Mouse (Mus musculus): ENCODE measurements around the gene Hspa12a. TPM values are rescaled to one million over a fixed set of nuclear protein-coding genes. Genes with fewer than 3 reads are reported as not detected.

Gene Hspa12a
- polyA plus RNA-seq, 1 experiment, result 6.6 TPM

DNA sequence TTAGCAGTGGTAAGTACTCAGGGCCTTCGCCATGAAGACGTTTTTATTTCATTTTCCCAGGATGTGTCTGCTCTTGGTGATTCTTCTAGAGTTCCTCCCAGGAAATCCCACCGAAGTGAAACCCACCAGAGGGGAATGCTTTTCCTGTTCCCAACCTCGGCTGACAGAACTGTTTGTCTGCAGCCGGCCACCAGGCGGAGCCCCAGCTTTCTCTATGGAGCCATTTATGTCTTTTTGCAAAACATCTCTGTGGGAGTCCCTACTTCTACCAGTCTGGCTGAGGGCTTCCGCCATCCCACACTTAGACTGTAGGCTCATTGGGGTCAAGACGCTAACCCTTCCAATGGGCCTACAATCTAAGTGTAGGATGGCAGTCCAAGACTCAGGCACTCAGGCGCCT, 32.1 kb downstream of the Hspa12a start:
- Histone ChIP-seq H3K79me2 (ENCODE audit: control insufficient read depth, insufficient read depth) (no peaks in the 10 kb centered on the region), H3ac (ENCODE audit: control insufficient read depth, insufficient read length) (no peak overlapping the region), H3K36me3 (ENCODE audit: control insufficient read depth, insufficient read depth) (no peaks in the 10 kb centered on the region), H3K4me3 (peak overlapping the region; percentile 16), H3K4me2 (ENCODE audit: low read depth) (peak overlapping the region; percentile 91), H3K27me3 (ENCODE audit: control insufficient read depth, insufficient read depth, insufficient read length) (peaks cover 4% of the 10 kb centered on the region)
- TF ChIP-seq MAX (IDR thresholded peaks at IDR 0.05; ENCODE audit: low read depth) (no peak), TCF12 (IDR thresholded peaks at IDR 0.05; ENCODE audit: insufficient read depth, poor library complexity, severe bottlenecking) (no peak), MYOD1 (IDR thresholded peaks at IDR 0.05; ENCODE audit: control insufficient read depth in 1 of 3, insufficient read length in 2 of 3, low read depth in 2 of 3) (no peak), POLR2AphosphoS2 (IDR thresholded peaks at IDR 0.05; ENCODE audit: insufficient read length, low read depth) (no peak), MYOG (IDR thresholded peaks at IDR 0.05; ENCODE audit: control insufficient read depth in 1 of 3, insufficient read depth in 1 of 3, insufficient read length in 2 of 3, low read depth in 2 of 3) (no peak), POLR2A (IDR thresholded peaks at IDR 0.05; ENCODE audit: insufficient read length, low read depth) (no peak), SRF (IDR thresholded peaks at IDR 0.05; ENCODE audit: control insufficient read depth, insufficient read length, low read depth) (no peak), E2F4 (IDR thresholded peaks at IDR 0.05; ENCODE audit: insufficient read depth) (no peak), REST (IDR thresholded peaks at IDR 0.05; ENCODE audit: insufficient read depth, insufficient read length) (no peak), USF1 (IDR thresholded peaks at IDR 0.05; ENCODE audit: low read depth) (no peak), TCF3 (IDR thresholded peaks at IDR 0.05; ENCODE audit: insufficient read length, low read depth) (no peak), CEBPB (IDR thresholded peaks at IDR 0.05; ENCODE audit: insufficient read depth, poor library complexity, severe bottlenecking) (no peak)

DNA sequence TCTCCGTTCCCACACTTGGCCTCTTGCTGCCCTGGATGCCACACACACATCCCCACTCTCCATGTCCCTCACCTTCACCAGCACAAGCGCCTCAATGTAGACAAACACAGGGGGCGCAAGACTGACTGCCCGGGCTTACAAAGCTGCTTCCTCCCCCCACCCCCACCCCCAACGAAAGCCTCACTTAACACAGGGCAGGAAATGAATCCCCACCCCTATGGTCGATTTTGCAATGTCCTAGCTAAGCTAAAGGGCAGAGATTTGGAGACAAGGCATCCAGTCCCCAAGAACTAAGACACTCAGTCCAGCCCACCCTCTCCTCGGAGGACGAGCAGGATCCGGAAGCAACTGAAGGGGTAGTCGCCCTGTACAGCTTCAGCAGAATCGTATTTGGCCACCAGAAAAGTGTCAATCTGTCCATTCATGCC, 32.5 kb downstream of the Hspa12a start:
- no peaks in the 10 kb centered on the region for H3K36me3 ChIP-seq (ENCODE audit: control insufficient read depth, insufficient read depth)
- peak overlapping the region; percentile 16 for H3K4me3 ChIP-seq
- H3K79me2 ChIP-seq (ENCODE audit: control insufficient read depth, insufficient read depth), result no peaks in the 10 kb centered on the region
- TF ChIP-seq MYOG (IDR thresholded peaks at IDR 0.05; ENCODE audit: control insufficient read depth in 1 of 3, insufficient read depth in 1 of 3, insufficient read length in 2 of 3, low read depth in 2 of 3) (no peak), REST (IDR thresholded peaks at IDR 0.05; ENCODE audit: insufficient read depth, insufficient read length) (no peak), E2F4 (IDR thresholded peaks at IDR 0.05; ENCODE audit: insufficient read depth) (no peak), MAX (IDR thresholded peaks at IDR 0.05; ENCODE audit: low read depth) (no peak), USF1 (IDR thresholded peaks at IDR 0.05; ENCODE audit: low read depth) (no peak), POLR2A (IDR thresholded peaks at IDR 0.05; ENCODE audit: insufficient read length, low read depth) (no peak), POLR2AphosphoS2 (IDR thresholded peaks at IDR 0.05; ENCODE audit: insufficient read length, low read depth) (no peak), CEBPB (IDR thresholded peaks at IDR 0.05; ENCODE audit: insufficient read depth, poor library complexity, severe bottlenecking) (no peak), TCF3 (IDR thresholded peaks at IDR 0.05; ENCODE audit: insufficient read length, low read depth) (no peak), MYOD1 (IDR thresholded peaks at IDR 0.05; ENCODE audit: control insufficient read depth in 1 of 3, insufficient read length in 2 of 3, low read depth in 2 of 3) (no peak), TCF12 (IDR thresholded peaks at IDR 0.05; ENCODE audit: insufficient read depth, poor library complexity, severe bottlenecking) (no peak)
- H3K27me3 ChIP-seq (ENCODE audit: control insufficient read depth, insufficient read depth, insufficient read length), result peaks cover 4% of the 10 kb centered on the region
- H3ac ChIP-seq (ENCODE audit: control insufficient read depth, insufficient read length), result no peak overlapping the region
- H3K4me2 ChIP-seq (ENCODE audit: low read depth), result peak overlapping the region; percentile 91

DNA sequence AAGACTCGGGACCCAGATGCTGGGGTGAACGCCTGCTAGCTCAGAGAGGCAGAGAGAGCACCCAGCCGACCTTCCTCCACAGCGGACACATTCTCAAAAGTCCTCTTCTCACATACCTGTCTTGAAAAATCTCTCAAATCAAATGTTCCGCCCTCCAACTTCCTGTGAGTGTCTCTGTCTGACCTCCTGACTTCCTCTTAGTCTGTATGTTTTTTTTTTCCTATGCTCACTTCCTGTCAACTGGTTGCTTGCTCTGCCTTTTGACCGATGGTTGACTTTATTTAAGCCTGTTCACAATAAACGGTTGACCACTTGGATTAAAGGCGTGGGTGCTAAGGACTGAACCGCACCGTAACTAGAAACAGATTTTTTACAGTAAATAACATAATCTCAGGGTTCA, 35.4 kb downstream of the Hspa12a start:
- no peaks in the 10 kb centered on the region for H3K36me3 ChIP-seq (ENCODE audit: control insufficient read depth, insufficient read depth)
- TF ChIP-seq REST (IDR thresholded peaks at IDR 0.05; ENCODE audit: insufficient read depth, insufficient read length) (no peak), E2F4 (IDR thresholded peaks at IDR 0.05; ENCODE audit: insufficient read depth) (no peak), MAX (IDR thresholded peaks at IDR 0.05; ENCODE audit: low read depth) (no peak), MYOD1 (IDR thresholded peaks at IDR 0.05; ENCODE audit: control insufficient read depth in 1 of 3, insufficient read length in 2 of 3, low read depth in 2 of 3) (no peak), MYOG (IDR thresholded peaks at IDR 0.05; ENCODE audit: control insufficient read depth in 1 of 3, insufficient read depth in 1 of 3, insufficient read length in 2 of 3, low read depth in 2 of 3) (no peak), CEBPB (IDR thresholded peaks at IDR 0.05; ENCODE audit: insufficient read depth, poor library complexity, severe bottlenecking) (no peak), POLR2A (IDR thresholded peaks at IDR 0.05; ENCODE audit: insufficient read length, low read depth) (no peak), USF1 (IDR thresholded peaks at IDR 0.05; ENCODE audit: low read depth) (no peak), TCF12 (IDR thresholded peaks at IDR 0.05; ENCODE audit: insufficient read depth, poor library complexity, severe bottlenecking) (no peak), SRF (IDR thresholded peaks at IDR 0.05; ENCODE audit: control insufficient read depth, insufficient read length, low read depth) (no peak), POLR2AphosphoS2 (IDR thresholded peaks at IDR 0.05; ENCODE audit: insufficient read length, low read depth) (no peak), TCF3 (IDR thresholded peaks at IDR 0.05; ENCODE audit: insufficient read length, low read depth) (no peak)
- no peaks in the 10 kb centered on the region for H3K27me3 ChIP-seq (ENCODE audit: control insufficient read depth, insufficient read depth, insufficient read length)
- H3ac ChIP-seq (ENCODE audit: control insufficient read depth, insufficient read length), result no peak overlapping the region
- H3K4me3 ChIP-seq, result no peak overlapping the region
- H3K4me2 ChIP-seq (ENCODE audit: low read depth), result no peak overlapping the region
- no peaks in the 10 kb centered on the region for H3K79me2 ChIP-seq (ENCODE audit: control insufficient read depth, insufficient read depth)

DNA sequence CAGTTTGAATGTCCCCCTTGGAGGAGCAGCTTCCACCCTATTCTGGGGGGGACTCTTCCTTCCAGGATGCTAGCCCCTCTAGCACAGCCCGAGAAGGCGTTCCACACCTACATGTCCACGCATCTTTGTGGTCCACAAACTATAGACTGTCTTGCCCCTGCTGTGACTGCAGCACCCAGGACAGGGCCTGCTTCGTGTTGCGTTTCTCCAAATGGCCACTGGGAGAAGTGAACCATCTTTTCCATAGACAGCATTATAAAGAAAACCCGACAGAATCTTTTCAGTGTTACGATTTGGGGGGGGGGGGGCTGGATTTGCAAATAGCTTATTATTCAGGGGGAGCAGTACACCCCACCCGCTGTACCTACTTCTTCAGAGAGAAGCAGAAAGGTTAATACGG, 36.8 kb downstream of the Hspa12a start:
- no peaks in the 10 kb centered on the region for H3K79me2 ChIP-seq (ENCODE audit: control insufficient read depth, insufficient read depth)
- no peaks in the 10 kb centered on the region for H3K36me3 ChIP-seq (ENCODE audit: control insufficient read depth, insufficient read depth)
- H3K4me3 ChIP-seq, result no peak overlapping the region
- H3ac ChIP-seq (ENCODE audit: control insufficient read depth, insufficient read length), result no peak overlapping the region
- no peak for TF ChIP-seq MAX (IDR thresholded peaks at IDR 0.05; ENCODE audit: low read depth)
- no peak for TF ChIP-seq POLR2A (IDR thresholded peaks at IDR 0.05; ENCODE audit: insufficient read length, low read depth)
- peak; percentile 27 for TF ChIP-seq REST (IDR thresholded peaks at IDR 0.05; ENCODE audit: insufficient read depth, insufficient read length)
- TF ChIP-seq TCF3 (IDR thresholded peaks at IDR 0.05; ENCODE audit: insufficient read length, low read depth), result no peak
- no peak for TF ChIP-seq MYOD1 (IDR thresholded peaks at IDR 0.05; ENCODE audit: control insufficient read depth in 1 of 3, insufficient read length in 2 of 3, low read depth in 2 of 3)
- no peaks in the 10 kb centered on the region for H3K27me3 ChIP-seq (ENCODE audit: control insufficient read depth, insufficient read depth, insufficient read length)
- H3K4me2 ChIP-seq (ENCODE audit: low read depth), result no peak overlapping the region

DNA sequence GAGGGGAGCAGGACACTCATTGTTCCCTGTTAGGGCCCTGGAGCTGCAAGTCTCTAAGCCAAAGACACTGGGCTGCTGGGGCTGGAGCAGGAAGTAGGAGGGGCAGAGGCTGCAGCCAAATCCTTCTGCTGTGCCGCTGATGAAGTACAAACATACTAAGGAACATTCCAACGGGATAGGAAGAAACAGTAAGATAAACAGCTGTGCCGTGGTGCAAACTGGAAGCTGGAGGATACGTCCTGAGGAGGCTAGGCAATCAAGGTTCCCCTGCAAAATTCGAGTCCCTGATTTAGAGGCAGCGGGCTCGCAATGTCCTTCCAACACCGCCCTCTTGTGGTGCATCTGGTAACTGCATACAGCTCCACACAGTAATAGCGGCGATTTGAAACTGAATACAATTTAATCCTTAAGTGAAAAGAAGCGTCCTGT, 39.5 kb downstream of the Hspa12a start:
- no peak overlapping the region for H3ac ChIP-seq (ENCODE audit: control insufficient read depth, insufficient read length)
- no peak overlapping the region for H3K4me3 ChIP-seq
- peak overlapping the region; percentile 87 for H3K4me2 ChIP-seq (ENCODE audit: low read depth)
- TF ChIP-seq SRF (IDR thresholded peaks at IDR 0.05; ENCODE audit: control insufficient read depth, insufficient read length, low read depth) (peak; percentile 32), MYOD1 (IDR thresholded peaks at IDR 0.05; ENCODE audit: control insufficient read depth in 1 of 3, insufficient read length in 2 of 3, low read depth in 2 of 3) (peak in 1 of 3 experiments; percentile 28), POLR2A (IDR thresholded peaks at IDR 0.05; ENCODE audit: insufficient read length, low read depth) (no peak), MAX (IDR thresholded peaks at IDR 0.05; ENCODE audit: low read depth) (no peak), POLR2AphosphoS2 (IDR thresholded peaks at IDR 0.05; ENCODE audit: insufficient read length, low read depth) (no peak), REST (IDR thresholded peaks at IDR 0.05; ENCODE audit: insufficient read depth, insufficient read length) (no peak), USF1 (IDR thresholded peaks at IDR 0.05; ENCODE audit: low read depth) (no peak)
- H3K36me3 ChIP-seq (ENCODE audit: control insufficient read depth, insufficient read depth), result no peaks in the 10 kb centered on the region
- H3K27me3 ChIP-seq (ENCODE audit: control insufficient read depth, insufficient read depth, insufficient read length), result no peaks in the 10 kb centered on the region
- no peaks in the 10 kb centered on the region for H3K79me2 ChIP-seq (ENCODE audit: control insufficient read depth, insufficient read depth)

Measured in myocyte (in vitro differentiated cells).